Comparison of ENCODE assay signal across 11 mouse cellular contexts in genomic region chr14:100017219-100017618, GRCm38 (mm10).
"Had no signal": no experiment of that assay in that cellular context is flagged by ENCODE, and none has a peak within 500 bp of the region (broad histone marks: within the 10 kb centered on the region; RNA-seq: fewer than 3 reads in every experiment).

No protein-coding gene starts in this region.

- DNase-seq: right cerebral cortex, adult 18-20 months; right cerebral cortex, postnatal 14 days; right cerebral cortex, postnatal 25 days; right cerebral cortex, postnatal 4 days; spleen, adult 18-20 months; thymus, adult 18-20 months; thymus, adult 2 months; thymus, postnatal 14 days; thymus, postnatal 25 days; thymus, postnatal 36 days; thymus, postnatal 4 days had no signal
